8 mouse cellular contexts compared by ENCODE assay signal in the genomic region with DNA sequence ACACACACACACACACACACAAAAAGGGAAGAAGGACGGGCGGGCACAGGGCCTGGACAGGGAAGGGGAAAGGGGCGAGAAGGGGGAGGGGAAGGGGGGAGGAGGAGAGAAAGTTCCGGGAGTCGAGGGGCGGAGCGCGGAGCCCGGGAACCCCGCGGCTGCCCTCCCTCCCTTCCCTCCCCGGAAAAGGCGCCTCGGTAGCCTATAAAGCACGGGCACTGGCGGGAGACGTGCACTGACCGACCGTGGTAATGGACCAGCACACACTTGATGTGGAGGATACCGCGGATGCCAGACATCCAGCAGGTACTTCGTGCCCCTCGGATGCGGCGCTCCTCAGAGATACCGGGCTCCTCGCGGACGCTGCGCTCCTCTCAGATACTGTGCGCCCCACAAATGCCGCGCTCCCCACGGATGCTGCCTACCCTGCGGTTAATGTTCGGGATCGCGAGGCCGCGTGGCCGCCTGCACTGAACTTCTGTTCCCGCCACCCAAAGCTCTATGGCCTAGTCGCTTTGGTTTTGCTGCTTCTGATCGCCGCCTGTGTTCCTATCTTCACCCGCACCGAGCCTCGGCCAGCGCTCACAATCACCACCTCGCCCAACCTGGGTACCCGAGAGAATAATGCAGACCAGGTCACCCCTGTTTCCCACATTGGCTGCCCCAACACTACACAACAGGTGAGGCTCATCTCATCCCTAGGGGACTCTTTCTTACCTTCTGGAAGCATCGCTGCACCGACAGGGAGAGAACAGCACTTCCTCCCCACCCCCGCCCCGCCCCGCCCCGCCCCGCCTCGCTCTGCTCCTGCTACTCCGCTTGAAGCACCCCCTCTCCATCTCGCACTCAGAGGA. TPM values are rescaled to one million over a fixed set of nuclear protein-coding genes. Genes with fewer than 3 reads are reported as not detected.
DNase-seq lines count a peak whose midpoint lies in the region; ATAC-seq and TF ChIP-seq lines count a peak whose summit lies in the region.

TSS of gene Tnfsf9 (plus strand) at position 145 of the 854 bp plus-strand sequence.

- H3K9ac ChIP-seq in ES-E14 (ENCODE audit: insufficient read depth, low read depth, low read length, poor library complexity, severe bottlenecking) = peak within 1 kb of the TSS; percentile 81
- peak within 1 kb of the TSS; percentile 84 for H3K9ac ChIP-seq in heart, embryonic 13.5 days
- H3K9ac ChIP-seq in stomach, postnatal 0 days (ENCODE audit: low read length) = peak within 1 kb of the TSS; percentile 60

- peaks cover 3% of the 10 kb centered on the region; the same call in 1 of the 2 replicates for H3K36me3 ChIP-seq in ES-E14 (ENCODE audit: control insufficient read depth, insufficient read depth, low read length, poor library complexity, severe bottlenecking)
- no peaks in the 10 kb centered on the region for H3K36me3 ChIP-seq in heart, embryonic 13.5 days
- H3K36me3 ChIP-seq in stomach, postnatal 0 days (ENCODE audit: control insufficient read depth, insufficient read depth, low read length) = no peaks in the 10 kb centered on the region

- in situ Hi-C loops in ES-E14 (cut with MboI; ENCODE audit: low sequenced_read_pairs in 2 of 2, unreplicated experiment in 2 of 2) = no loop called here

- intact Hi-C loops in heart, postnatal 25 days (cut with DNase I) = no loop called here

- no peak for TF ChIP-seq EP300 in stomach, postnatal 0 days (optimal IDR thresholded peaks at IDR 0.05)

- no peak for TF ChIP-seq CTCF in stomach, postnatal 0 days (IDR thresholded peaks at IDR 0.05; ENCODE audit: low read depth)

- peak within 1 kb of the TSS; percentile 77 to 86 for H3K4me3 ChIP-seq in ES-E14 (ENCODE audit: insufficient read depth in 1 of 2, low read depth in 1 of 2, low read length in 2 of 2, poor library complexity in 1 of 2, severe bottlenecking in 1 of 2)
- peak within 1 kb of the TSS; percentile 67 for H3K4me3 ChIP-seq in heart, embryonic 13.5 days
- peak within 1 kb of the TSS; percentile 59 for H3K4me3 ChIP-seq in stomach, postnatal 0 days (ENCODE audit: low read depth, low read length)

- H3K27ac ChIP-seq in ES-E14 (ENCODE audit: insufficient read depth, low read depth, low read length, poor library complexity, severe bottlenecking) = no peak within 1 kb of the TSS
- no peak within 1 kb of the TSS; the same call in 1 of the 2 replicates for H3K27ac ChIP-seq in heart, embryonic 13.5 days (replicated peaks)
- H3K27ac ChIP-seq in stomach, postnatal 0 days (replicated peaks) = peak within 1 kb of the TSS; percentile 18; the same call in 1 of the 2 replicates

- H3K27me3 ChIP-seq in heart, embryonic 13.5 days (replicated peaks) = 0 out of 2 replicates have a peak, but pooled peaks cover 10% of the 10 kb centered on the region
- no peaks in the 10 kb centered on the region for H3K27me3 ChIP-seq in stomach, postnatal 0 days (ENCODE audit: control insufficient read depth, insufficient read depth, low read length)

- under 1% methylated on average over 57 of the region's 61 CpGs for WGBS in heart, embryonic 13.5 days
- WGBS in stomach, postnatal 0 days = under 1% methylated on average over 54 of the region's 61 CpGs

- peak within 1 kb of the TSS; percentile 90 for H3K4me2 ChIP-seq in heart, embryonic 13.5 days
- H3K4me2 ChIP-seq in stomach, postnatal 0 days (replicated peaks; ENCODE audit: low read depth) = peak within 1 kb of the TSS; percentile 91

- ATAC-seq in common myeloid progenitor, adult 5-6 weeks (replicated peaks; ENCODE audit: low read depth, poor library complexity, severe bottlenecking) = peak; percentile 65
- no peak; the same call in 1 of the 2 replicates for ATAC-seq in heart, embryonic 13.5 days (ENCODE audit: extremely low read depth, insufficient number of reproducible peaks, low FRiP score, low TSS enrichment)
- ATAC-seq in megakaryocyte-erythroid progenitor cell, adult 5-6 weeks (replicated peaks; ENCODE audit: low FRiP score, low TSS enrichment, poor library complexity, severe bottlenecking) = peak; percentile 54
- ATAC-seq in stomach, postnatal 0 days (ENCODE audit: low FRiP score, low TSS enrichment) = peak; percentile 78

- H3K4me1 ChIP-seq in ES-E14 (ENCODE audit: control insufficient read depth in 2 of 2, insufficient read depth in 2 of 2, low read length in 2 of 2, poor library complexity in 1 of 2) = peaks cover 0 to 10% of the 10 kb centered on the region in 2 experiments; a peak in 1 of 4 replicates
- peaks cover 24% of the 10 kb centered on the region for H3K4me1 ChIP-seq in heart, embryonic 13.5 days
- H3K4me1 ChIP-seq in stomach, postnatal 0 days (replicated peaks; ENCODE audit: control insufficient read depth, insufficient read depth) = no peaks in the 10 kb centered on the region

- no peaks in the 10 kb centered on the region for H3K9me3 ChIP-seq in ES-E14 (ENCODE audit: control insufficient read depth, insufficient read depth, low read depth, low read length)
- H3K9me3 ChIP-seq in heart, embryonic 13.5 days = no peaks in the 10 kb centered on the region
- no peaks in the 10 kb centered on the region for H3K9me3 ChIP-seq in stomach, postnatal 0 days (ENCODE audit: control insufficient read depth, low read length)

- DNase-seq in heart, adult 18-20 months = peak; percentile 53 to 62
- no peak for DNase-seq in heart, postnatal 25 days (ENCODE audit: low spot score)
- DNase-seq in ES-E14 (ENCODE audit: low read depth, low spot score) = no peak
- peak; percentile 24 to 49 for DNase-seq in kidney, postnatal 36 days
- peak; percentile 71 for DNase-seq in stomach, postnatal 0 days (ENCODE audit: low spot score)

TF ChIP-seq in ES-E14, 5 proteins besides CTCF, POLR2A, EP300 and RAD21:
- no peak for TF ChIP-seq ZC3H11A (IDR thresholded peaks at IDR 0.05; ENCODE audit: borderline replicate concordance, low read depth, low read length)
- no peak for TF ChIP-seq MAFK (IDR thresholded peaks at IDR 0.05; ENCODE audit: insufficient read depth, low read depth, low read length)
- TF ChIP-seq CHD2 (IDR thresholded peaks at IDR 0.05; ENCODE audit: low read depth, low read length) = no peak
- no peak for TF ChIP-seq HCFC1 (IDR thresholded peaks at IDR 0.05; ENCODE audit: borderline replicate concordance, insufficient read depth, low read length)
- no peak for TF ChIP-seq ZNF384 (IDR thresholded peaks at IDR 0.05; ENCODE audit: low read depth, low read length)

RNA-seq across cellular contexts. Expression of gene Tnfsf9, which starts in this region (rescaled TPM):
- total RNA-seq in heart, adult 18-20 months (2021) = under 1 TPM in 1 of 2 experiments, not detected in 1; 0.51 TPM
- total RNA-seq in heart, postnatal 25 days (2021) = under 1 TPM; 0.28 to 0.57 TPM
- 8.9 and 10.6 TPM in 2 replicates for total RNA-seq in ES-E14 (2012; rRNA removed)
- 0.82 and 1.7 TPM in 2 replicates for total RNA-seq in common myeloid progenitor, adult 5-6 weeks (2017)
- 3.2 and 4.7 TPM in 2 replicates for polyA plus RNA-seq in heart, embryonic 13.5 days (2015; fragmentation: Nextera tagmentation; extraction: Ambion mirVana)
- total RNA-seq in megakaryocyte-erythroid progenitor cell, adult 5-6 weeks (2014; fragmentation: Nextera tagmentation) = not detected in 2 replicates
- total RNA-seq in megakaryocyte-erythroid progenitor cell, adult 5-6 weeks (2017) = not detected in 2 replicates
- 2.3 and 3.5 TPM in 2 replicates for polyA plus RNA-seq in stomach, postnatal 0 days (2015; fragmentation: Nextera tagmentation; extraction: Ambion mirVana)

Comparison
In these comparisons a context has a peak if more than half of its experiments do, and no peak if none do; other contexts are left out.
1. Peak in DNase-seq in heart, adult 18-20 months; RNA of the gene not detected or under 1 TPM.
2. Peak in ATAC-seq in megakaryocyte-erythroid progenitor cell, adult 5-6 weeks; RNA of the gene not detected or under 1 TPM.
3. DNase-seq: peak in kidney, postnatal 36 days (2 of 2) and stomach, postnatal 0 days (single experiment); none in heart, postnatal 25 days (single experiment) and ES-E14 (single experiment).
4. Peak in every context shown above with its lines, with median percentiles within 50 percentile points of each other: H3K4me3 ChIP-seq and H3K9ac ChIP-seq.